Mouse (Mus musculus): Measurements from ENCODE around the gene 2410004B18Rik. TPM values are rescaled to one million over a fixed set of nuclear protein-coding genes. Genes with fewer than 3 reads are reported as not detected.
A peak's percentile ranks its signal among the peaks of the same experiment; 100 is the strongest.

2410004B18Rik gene
- total RNA-seq, 2 experiments from 2014 or later, result 43.9 to 44.7 TPM

DNA sequence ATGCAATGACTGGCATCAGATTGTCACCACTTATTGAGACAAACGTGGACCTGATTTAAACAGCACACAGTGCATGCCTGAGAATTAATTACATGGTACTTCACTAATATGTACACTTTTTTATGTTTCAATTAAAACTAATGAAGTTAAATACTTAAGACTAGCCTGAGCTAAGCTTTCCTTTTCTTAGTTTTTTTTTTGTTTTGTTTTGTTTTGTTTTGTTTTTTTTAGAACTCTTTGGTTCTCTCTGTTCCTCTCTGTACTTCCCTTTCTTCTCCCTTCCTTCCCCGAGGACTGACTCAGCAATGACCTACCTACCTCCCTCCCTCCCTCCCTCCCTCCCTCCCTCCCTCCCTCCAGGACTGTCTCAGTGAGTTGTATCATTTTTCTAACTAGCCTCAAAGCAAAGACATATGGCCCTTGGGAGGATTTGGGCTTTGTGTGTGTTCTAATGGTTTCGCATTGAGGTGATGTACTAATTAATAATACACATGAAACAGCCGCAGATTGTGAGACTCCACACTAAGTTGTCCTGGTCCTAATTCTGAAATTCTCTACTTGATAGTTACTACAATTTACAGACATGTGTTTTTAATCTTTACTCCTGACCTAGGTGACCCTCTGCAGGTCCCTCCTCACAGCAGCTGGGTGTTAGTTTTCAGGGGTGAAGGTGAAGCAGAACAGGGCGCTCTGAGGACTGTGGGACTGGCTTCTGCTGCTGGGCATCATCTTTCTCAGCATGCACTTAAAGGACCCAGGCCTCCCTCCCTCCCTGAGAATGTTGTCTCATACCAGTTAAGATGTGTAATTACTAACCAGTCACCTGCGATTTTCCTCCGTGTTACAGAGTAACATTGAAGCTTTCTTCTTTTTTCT, 8.1 kb upstream of the 2410004B18Rik start:
- DNase-seq, result no peak

GRCm38 (mm10) chr3:145933845-145934244, 4.0 kb upstream of the 2410004B18Rik start:
- DNase-seq, result no peak

GRCm38 (mm10) chr3:145938405-145939349, 863 bp downstream of the 2410004B18Rik start:
- no peak for DNase-seq

GRCm38 (mm10) chr3:145939402-145939801, 1.6 kb downstream of the 2410004B18Rik start:
- no peak for DNase-seq

DNA sequence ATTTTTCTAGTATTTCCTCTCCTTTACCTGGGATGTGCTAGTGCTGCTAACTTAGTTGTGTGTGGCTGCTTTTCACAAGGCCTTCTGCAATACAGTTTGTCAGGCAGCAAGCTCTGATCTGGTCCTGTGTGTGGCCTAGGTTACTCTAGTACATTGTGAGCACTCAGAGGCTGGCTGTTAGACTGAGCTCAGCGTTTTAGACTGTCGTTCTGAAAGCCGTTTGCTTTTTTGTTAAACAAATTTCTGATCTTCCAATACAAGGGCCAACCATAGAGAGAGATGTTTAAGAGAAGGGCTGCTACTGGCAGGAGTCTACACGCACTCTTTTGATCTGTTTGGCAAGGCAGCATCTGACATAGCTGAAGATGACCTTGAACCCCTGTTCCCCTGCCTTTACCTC, 2.2 kb downstream of the 2410004B18Rik start:
- no peak for DNase-seq

- peak; percentile 44 to 61 for DNase-seq
Measured at GRCm38 (mm10) chr3:145941971-145942370, 4.2 kb downstream of the 2410004B18Rik start.

- no peak for DNase-seq
Measured at GRCm38 (mm10) chr3:145944348-145944747, 6.5 kb downstream of the 2410004B18Rik start.

GRCm38 (mm10) chr3:145945904-145946303, 8.1 kb downstream of the 2410004B18Rik start:
- no peak for DNase-seq

- no peak for DNase-seq
Measured at GRCm38 (mm10) chr3:145946654-145947053, 8.8 kb downstream of the 2410004B18Rik start.

GRCm38 (mm10) chr3:145947539-145948204, 9.9 kb downstream of the 2410004B18Rik start:
- DNase-seq, result no peak

DNA sequence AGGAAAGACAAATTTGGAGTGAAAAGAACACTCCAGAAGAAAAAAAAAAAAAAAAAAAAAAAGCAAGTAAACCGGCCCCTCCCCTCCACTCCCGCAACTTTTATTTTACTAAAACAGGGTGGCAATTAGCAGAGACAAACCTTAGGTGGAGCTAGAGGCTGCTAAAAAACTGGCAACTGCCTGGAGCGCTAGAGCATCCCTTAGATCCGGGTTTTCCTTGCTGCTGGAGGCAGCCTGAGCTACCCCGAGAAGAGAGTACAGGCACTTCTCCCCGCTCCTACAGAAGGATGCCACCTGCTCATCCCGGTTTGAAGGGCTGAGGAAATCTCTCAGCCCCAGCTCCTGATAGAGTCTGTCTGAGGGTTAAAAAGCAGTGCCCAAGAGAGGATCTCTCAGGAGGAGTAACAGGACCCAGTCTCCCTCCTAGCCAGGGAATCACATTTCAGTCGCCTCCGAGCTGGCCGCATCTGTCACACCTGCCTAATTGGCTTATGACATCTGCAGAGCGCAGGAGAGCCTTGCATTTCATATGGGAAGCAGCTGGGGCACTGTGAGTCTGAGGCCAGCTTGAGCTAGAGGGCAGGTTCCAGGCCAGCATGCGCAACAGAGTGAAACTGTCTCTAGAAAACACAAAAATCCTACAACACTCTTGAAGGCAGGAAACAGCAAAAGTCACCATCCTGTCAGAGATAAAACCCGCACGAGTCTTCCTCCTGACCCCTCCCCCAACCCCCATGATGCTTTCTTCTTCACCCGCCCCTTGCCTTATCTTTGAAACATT, 12.4 kb downstream of the 2410004B18Rik start:
- peak; percentile 55 to 58 for DNase-seq

DNA sequence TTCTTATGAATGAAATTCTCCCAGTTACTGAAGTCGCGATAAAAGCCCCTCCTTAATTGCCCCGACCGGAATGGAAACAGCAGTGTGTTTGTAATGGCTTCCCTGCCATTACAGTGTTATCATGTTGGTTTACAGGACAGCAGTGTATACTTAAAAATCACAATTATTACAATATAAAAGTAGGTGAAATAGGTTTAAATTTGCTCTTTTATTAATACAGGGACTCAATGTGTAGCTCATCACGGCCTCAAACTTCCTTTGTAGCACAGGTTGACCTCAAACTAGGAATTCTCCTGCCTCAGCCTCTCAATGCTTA, 13.0 kb downstream of the 2410004B18Rik start:
- DNase-seq, result no peak

DNA sequence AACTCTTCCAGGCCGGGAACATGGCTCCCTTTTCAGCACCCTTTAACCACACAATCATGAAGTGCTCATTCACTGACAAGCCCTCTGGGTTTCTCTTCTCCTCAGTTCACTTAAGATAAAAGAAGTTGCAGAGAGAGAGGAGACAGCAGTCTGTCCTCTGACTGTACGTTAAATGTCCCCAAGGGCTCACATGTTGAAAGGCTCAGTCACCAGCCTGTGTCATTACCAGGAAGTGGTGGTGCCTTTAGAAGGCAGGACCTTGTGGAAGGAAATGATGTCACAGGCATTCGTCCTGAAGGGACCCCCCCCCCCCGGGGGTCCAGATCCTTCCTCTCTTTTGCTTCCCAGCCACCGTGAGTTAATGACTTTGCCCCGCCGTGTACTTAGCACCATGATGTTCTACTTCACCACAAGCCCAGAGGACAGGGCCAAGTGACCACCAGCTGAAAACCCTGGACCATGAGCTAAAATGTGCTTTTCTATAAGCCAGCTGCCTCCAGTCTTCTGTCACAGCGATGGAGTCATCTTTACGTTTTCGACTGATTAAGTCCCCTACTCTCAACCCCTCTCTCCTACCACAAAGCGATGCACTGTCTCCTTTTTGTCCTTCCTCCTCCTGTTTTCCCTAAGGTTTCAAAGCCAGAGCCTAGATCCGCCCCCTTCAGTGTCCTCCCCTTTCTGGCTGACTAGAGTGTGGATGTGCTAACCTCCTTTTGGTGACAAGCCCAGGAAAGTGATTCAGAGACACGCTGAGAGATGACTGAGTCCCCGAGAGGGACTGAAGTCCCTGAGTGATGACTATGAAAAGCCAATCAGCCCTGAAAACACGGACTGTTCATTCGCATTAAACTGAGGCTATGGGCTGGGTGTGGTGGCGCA, 13.7 kb downstream of the 2410004B18Rik start:
- no peak for DNase-seq

- no peak for DNase-seq
Measured at GRCm38 (mm10) chr3:145952945-145953344, 15.1 kb downstream of the 2410004B18Rik start.

DNA sequence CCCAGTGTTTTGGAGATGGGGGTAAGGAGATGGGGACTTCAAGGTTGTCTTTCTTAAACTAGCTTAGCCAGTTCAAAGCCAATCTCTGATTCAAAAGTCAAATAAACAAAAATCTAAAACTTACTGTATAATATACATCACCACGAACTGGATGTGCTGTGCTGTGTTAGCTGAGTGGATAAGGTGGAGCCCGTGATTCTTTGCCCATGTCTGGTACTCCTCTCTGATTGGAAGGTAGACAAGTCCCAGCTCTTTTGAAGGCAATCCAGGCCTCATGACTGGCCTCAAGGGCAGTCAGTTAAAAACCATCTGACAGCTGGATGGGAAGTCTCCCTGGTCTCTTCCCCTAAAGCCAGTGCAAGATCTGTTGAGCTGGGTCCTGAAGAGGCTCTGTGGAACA, 15.6 kb downstream of the 2410004B18Rik start:
- no peak for DNase-seq

- DNase-seq, result peak; percentile 12 to 19
Measured at GRCm38 (mm10) chr3:145959824-145960223, 22.0 kb downstream of the 2410004B18Rik start.

GRCm38 (mm10) chr3:145962411-145962810, 24.6 kb downstream of the 2410004B18Rik start:
- no peak for DNase-seq

DNA sequence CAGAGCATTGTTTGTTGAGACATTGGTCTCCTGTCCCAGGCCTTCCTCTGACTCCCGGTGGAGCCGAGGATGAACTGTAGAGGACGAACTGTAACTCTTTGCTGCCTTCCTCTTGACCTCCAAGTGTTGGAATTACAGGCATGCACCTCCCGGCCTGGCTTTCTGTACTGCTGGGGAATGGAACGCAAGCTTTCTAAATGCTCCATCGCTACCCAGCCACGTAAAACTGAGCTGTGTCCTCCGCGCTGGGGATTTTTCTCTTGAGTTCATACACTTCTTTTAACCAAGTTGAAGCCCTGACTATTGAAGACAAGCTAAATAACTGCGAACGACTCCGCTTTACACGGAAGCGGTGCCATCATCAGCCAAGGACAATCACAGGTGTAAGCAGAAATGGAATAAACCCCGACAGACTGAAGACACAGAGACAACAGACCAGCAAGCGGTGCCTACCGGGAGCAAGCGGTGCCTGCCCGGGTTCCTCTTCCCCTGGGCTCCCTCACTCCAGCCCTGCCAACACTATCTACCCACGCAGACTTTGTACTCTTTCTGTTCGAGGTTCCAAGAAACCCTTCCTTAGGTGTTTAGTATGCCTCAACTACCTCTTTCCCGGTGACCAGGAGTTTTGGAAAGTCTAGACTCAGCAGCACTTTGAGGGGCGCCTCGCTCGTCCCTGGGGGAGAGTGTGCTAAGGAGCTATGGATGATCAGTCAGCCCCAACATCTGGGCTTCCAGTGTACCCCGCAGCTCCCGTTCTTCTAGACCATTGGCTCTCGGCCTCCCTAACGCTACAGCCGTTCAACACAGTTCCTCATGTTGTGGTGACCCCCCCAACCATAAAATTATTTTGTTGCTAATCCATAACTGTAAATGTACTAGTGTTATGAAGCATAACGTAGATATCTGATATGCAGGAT, 25.5 kb downstream of the 2410004B18Rik start:
- no peak for DNase-seq

GRCm38 (mm10) chr3:145964018-145964387, 26.2 kb downstream of the 2410004B18Rik start:
- DNase-seq, result no peak

DNA sequence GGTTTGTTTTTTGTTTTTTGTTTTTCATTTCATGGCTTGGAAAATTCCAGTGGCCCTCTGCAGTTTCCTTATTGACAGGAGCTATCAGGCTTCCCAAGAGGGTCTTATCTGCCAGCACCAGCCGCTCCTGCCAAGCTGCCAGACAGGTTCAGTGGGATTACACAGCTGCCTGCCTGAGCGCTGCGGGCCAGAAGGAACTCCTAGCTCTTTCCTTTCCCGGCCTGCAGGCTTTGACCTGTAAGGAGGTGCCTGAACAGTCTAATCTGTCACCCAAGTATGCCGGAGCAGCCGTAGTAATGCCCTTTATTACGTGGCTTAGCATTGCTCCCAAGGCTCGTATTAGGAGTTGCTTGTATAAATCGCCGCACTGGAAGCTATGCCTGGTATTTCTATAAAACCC, 26.7 kb downstream of the 2410004B18Rik start:
- no peak for DNase-seq
